Mouse (Mus musculus): ENCODE data around the gene Ugt1a9. TPM values are rescaled to one million over a fixed set of nuclear protein-coding genes. Genes with fewer than 3 reads are reported as not detected.

Ugt1a9 gene
- total RNA-seq, 4 experiments from 2014 or later, result 0.17 TPM; not detected in 3

GRCm38 (mm10) chr1:88186325-88186935, 115.8 kb downstream of the Ugt1a9 start:
- DNase-seq, result no peak

GRCm38 (mm10) chr1:88192136-88192535, 121.5 kb downstream of the Ugt1a9 start:
- no peak for DNase-seq

- DNase-seq, result no peak
Observed at GRCm38 (mm10) chr1:88195687-88196086, 125.1 kb downstream of the Ugt1a9 start.

GRCm38 (mm10) chr1:88197443-88197842, 126.8 kb downstream of the Ugt1a9 start:
- no peak for DNase-seq

- DNase-seq, result no peak
Observed at GRCm38 (mm10) chr1:88199996-88200395, 129.4 kb downstream of the Ugt1a9 start.

- DNase-seq, result no peak
Observed at GRCm38 (mm10) chr1:88200456-88200855, 129.9 kb downstream of the Ugt1a9 start, which contains the start of gene Ugt1a2. Ugt1a2 (plus strand) TSS chr1:88200601.

- DNase-seq, result peak; percentile 60
Observed at GRCm38 (mm10) chr1:88205294-88205922, 134.8 kb downstream of the Ugt1a9 start, which contains the start of gene Dnajb3. Dnajb3 (minus strand) TSS chr1:88205782.

GRCm38 (mm10) chr1:88206843-88207479, 136.4 kb downstream of the Ugt1a9 start:
- DNase-seq, result no peak

GRCm38 (mm10) chr1:88211812-88212211, 141.2 kb downstream of the Ugt1a9 start, which contains the start of gene Ugt1a1:
Ugt1a1 (plus strand) TSS chr1:88211959.
- DNase-seq, result no peak

- no peak for DNase-seq
Observed at GRCm38 (mm10) chr1:88212341-88213045, 141.9 kb downstream of the Ugt1a9 start.

GRCm38 (mm10) chr1:88213061-88213460, 142.5 kb downstream of the Ugt1a9 start:
- no peak for DNase-seq

GRCm38 (mm10) chr1:88213766-88214461, 143.3 kb downstream of the Ugt1a9 start:
- no peak for DNase-seq

- no peak for DNase-seq
Observed at GRCm38 (mm10) chr1:88214462-88214952, 143.9 kb downstream of the Ugt1a9 start.

GRCm38 (mm10) chr1:88215466-88216380, 145.1 kb downstream of the Ugt1a9 start:
- no peak for DNase-seq

GRCm38 (mm10) chr1:88216551-88216950, 146.0 kb downstream of the Ugt1a9 start:
- DNase-seq, result no peak

GRCm38 (mm10) chr1:88217144-88217543, 146.5 kb downstream of the Ugt1a9 start:
- no peak for DNase-seq

- DNase-seq, result no peak
Observed at GRCm38 (mm10) chr1:88217576-88217975, 147.0 kb downstream of the Ugt1a9 start.

GRCm38 (mm10) chr1:88218051-88218450, 147.5 kb downstream of the Ugt1a9 start:
- no peak for DNase-seq

GRCm38 (mm10) chr1:88218591-88218990, 148.0 kb downstream of the Ugt1a9 start:
- no peak for DNase-seq

GRCm38 (mm10) chr1:88219054-88219453, 148.5 kb downstream of the Ugt1a9 start:
- no peak for DNase-seq

- DNase-seq, result no peak
Observed at GRCm38 (mm10) chr1:88220336-88220735, 149.7 kb downstream of the Ugt1a9 start.
